Mouse (Mus musculus) MEL (cell line): ENCODE data around the gene Ube2g2.

Experiments
- CTCF ChIP-seq, 3 experiments: IDR thresholded peaks in 2 of 3; conservative IDR thresholded peaks in 1 of 3; 2 replicates each; pipeline ENCODE4 v1.5.1; 2011 to 2012; ENCODE audit warnings: low read length in 3 of 3, low read depth in 2 of 3, mild to moderate bottlenecking in 2 of 3, improper control_type of control experiment in 1 of 3, inconsistent platforms in 1 of 3, mixed read lengths in 1 of 3, moderate library complexity in 1 of 3; ENCODE audit not compliant: control insufficient read depth in 1 of 3, insufficient read depth in 1 of 3, poor library complexity in 1 of 3, severe bottlenecking in 1 of 3
- E2F4 ChIP-seq: IDR thresholded peaks from 2 replicates; pipeline ENCODE4 v1.6.1; 2011; ENCODE audit warnings: low read depth, low read length, improper control_type of control experiment, borderline replicate concordance
- HCFC1 ChIP-seq: IDR thresholded peaks from 2 replicates; pipeline ENCODE4 v1.6.1; 2012; ENCODE audit warnings: low read depth, mild to moderate bottlenecking, inconsistent platforms, low read length, improper control_type of control experiment, moderate library complexity
- KAT2A ChIP-seq: conservative IDR thresholded peaks from 2 replicates; pipeline ENCODE4 v1.6.1; 2012; ENCODE audit warnings: low read depth, low read length, improper control_type of control experiment, inconsistent platforms
- MAFK ChIP-seq: IDR thresholded peaks from 2 replicates; pipeline ENCODE4 v1.6.1; 2011; ENCODE audit warnings: low read depth, mild to moderate bottlenecking, low read length, improper control_type of control experiment, borderline replicate concordance
- POLR2A ChIP-seq, 2 experiments: IDR thresholded peaks; 2 replicates each; pipeline ENCODE4 v1.6.1; 2011 to 2012; ENCODE audit warnings: low read length in 2 of 2, mild to moderate bottlenecking in 2 of 2, control low read depth in 1 of 2, improper control_type of control experiment in 1 of 2, low read depth in 1 of 2, moderate library complexity in 1 of 2; ENCODE audit not compliant: control insufficient read depth in 1 of 2, insufficient read depth in 1 of 2, poor library complexity in 1 of 2
- RAD21 ChIP-seq: IDR thresholded peaks from 2 replicates; pipeline ENCODE4 v1.6.1; 2011; ENCODE audit warnings: mild to moderate bottlenecking, low read depth, low read length, improper control_type of control experiment
- TCF12 ChIP-seq: IDR thresholded peaks from 2 replicates; pipeline ENCODE4 v1.6.1; 2014; ENCODE audit warnings: low read depth, mild to moderate bottlenecking, inconsistent platforms, low read length, improper control_type of control experiment, moderate library complexity
- USF1 ChIP-seq: IDR thresholded peaks from 2 replicates; pipeline ENCODE4 v1.6.1; 2014; ENCODE audit warnings: low read depth, mild to moderate bottlenecking, inconsistent platforms, low read length, improper control_type of control experiment, moderate library complexity

GRCm38 (mm10) chr10:77626036-77626435 lies 4.0 kb downstream of the Ube2g2 start:
- TF ChIP-seq CTCF (IDR thresholded peaks at IDR 0.05 in 2 of 3, conservative IDR thresholded peaks at IDR 0.05 in 1 of 3; ENCODE audit: control insufficient read depth in 1 of 3, insufficient read depth in 1 of 3, low read depth in 2 of 3, low read length in 3 of 3, poor library complexity in 1 of 3, severe bottlenecking in 1 of 3) (no peak), USF1 (no peak), KAT2A (no peak), MAFK (no peak), E2F4 (no peak), POLR2A (IDR thresholded peaks at IDR 0.05; ENCODE audit: control insufficient read depth in 1 of 2, insufficient read depth in 1 of 2, low read depth in 1 of 2, low read length in 2 of 2, poor library complexity in 1 of 2) (no peak), HCFC1 (no peak), RAD21 (no peak), TCF12 (no peak)
